Mouse (Mus musculus) kidney, embryonic 14.5 days (tissue): ENCODE measurements around the gene Krba1. TPM values are rescaled to one million over a fixed set of nuclear protein-coding genes. Genes with fewer than 3 reads are reported as not detected.

Source experiments
- ATAC-seq: fragments of 200-750 bp; cut with Nextera tagmentation; 2 replicates; pipeline ENCODE4 v1.8.0; 2017; ENCODE audit warnings: moderate number of reproducible peaks, mild to moderate bottlenecking, moderate TSS enrichment, moderate library complexity; ENCODE audit not compliant: low FRiP score, low TSS enrichment
- H3K27ac ChIP-seq: fragments of 300-500 bp; sonication (generic); 2 replicates; pipeline ENCODE4 v1.5.1; 2014; ENCODE audit warnings: low read depth, mild to moderate bottlenecking, low read length, moderate library complexity, mixed read lengths
- H3K27me3 ChIP-seq: fragments of 300-500 bp; sonication (generic); 2 replicates; pipeline ENCODE4 v1.6.1; 2014; ENCODE audit warnings: mild to moderate bottlenecking, low read length; ENCODE audit not compliant: control insufficient read depth, insufficient read depth
- H3K36me3 ChIP-seq: fragments of 300-500 bp; sonication (generic); 2 replicates; pipeline ENCODE4 v1.6.1; 2014; ENCODE audit warnings: low read length, mixed read lengths; ENCODE audit not compliant: control insufficient read depth, insufficient read depth
- H3K4me1 ChIP-seq: fragments of 300-500 bp; sonication (generic); 2 replicates; pipeline ENCODE4 v1.6.1; 2014; ENCODE audit warnings: low read length, mixed read lengths; ENCODE audit not compliant: control insufficient read depth, insufficient read depth
- H3K4me2 ChIP-seq: fragments of 300-500 bp; sonication (generic); replicated peaks from 2 replicates; pipeline ENCODE4 v1.6.1; 2014; ENCODE audit warnings: low read depth, mild to moderate bottlenecking, low read length
- H3K4me3 ChIP-seq: fragments of 300-500 bp; sonication (generic); 2 replicates; pipeline ENCODE4 v1.5.1; 2014; ENCODE audit warnings: mild to moderate bottlenecking, low read length
- H3K9ac ChIP-seq: fragments of 300-500 bp; sonication (generic); 2 replicates; pipeline ENCODE4 v1.6.1; 2014; ENCODE audit warnings: low read depth, mild to moderate bottlenecking, low read length, moderate library complexity
- H3K9me3 ChIP-seq: fragments of 300-500 bp; sonication (generic); 2 replicates; pipeline ENCODE4 v1.6.1; 2016; ENCODE audit warnings: low read length; ENCODE audit not compliant: control insufficient read depth
- WGBS: fragments of 180-500 bp; shearing (Covaris S2); extraction: QIAGEN DNeasy Blood & Tissue Kit; methylation state at CpG from one replicate; pipeline ENCODE4 v1.1.7; 2014; 5-methylcytosine and 5-hydroxymethylcytosine counted together
- polyA plus RNA-seq: library from polyadenylated mRNA; unstranded; fragments of >200 nt; fragmentation: Nextera tagmentation; extraction: Ambion mirVana; gene quantifications from 2 replicates; pipeline ENCODE4 v1.2.1, GENCODE M21; 2014

Gene Krba1
- polyA plus RNA-seq, 1 experiment from 2014 or later: 23.4 TPM

DNA sequence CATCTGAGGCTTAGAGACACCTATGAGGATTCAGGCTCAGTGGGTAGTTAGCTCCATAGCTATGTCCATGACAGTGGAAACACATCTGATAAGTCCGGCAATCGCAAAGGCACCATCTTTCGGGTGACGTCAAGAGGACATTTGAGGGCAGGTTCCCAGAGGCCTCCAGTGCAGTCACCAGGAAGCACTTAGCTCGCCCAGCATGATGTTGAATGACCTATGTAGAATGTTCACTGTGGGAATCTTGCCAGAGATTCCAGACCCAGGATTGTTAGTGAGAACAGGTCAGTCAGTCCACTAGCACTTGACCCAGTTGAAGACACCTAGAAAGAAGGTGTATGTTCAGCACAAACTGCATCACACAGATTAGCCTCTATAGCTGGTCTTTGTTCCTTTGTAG, 4.5 kb downstream of the Krba1 start:
- no peak overlapping the region for H3K4me3 ChIP-seq
- H3K4me1 ChIP-seq: peaks cover 10% of the 10 kb centered on the region
- H3K27ac ChIP-seq: no peak overlapping the region
- H3K27me3 ChIP-seq: no peaks in the 10 kb centered on the region
- no peak for ATAC-seq
- H3K9me3 ChIP-seq: no peaks in the 10 kb centered on the region
- 92% methylated on average over 5 of the region's 5 CpGs for WGBS
- no peak overlapping the region for H3K9ac ChIP-seq
- peaks cover 13% of the 10 kb centered on the region for H3K36me3 ChIP-seq
- H3K4me2 ChIP-seq: no peak overlapping the region

DNA sequence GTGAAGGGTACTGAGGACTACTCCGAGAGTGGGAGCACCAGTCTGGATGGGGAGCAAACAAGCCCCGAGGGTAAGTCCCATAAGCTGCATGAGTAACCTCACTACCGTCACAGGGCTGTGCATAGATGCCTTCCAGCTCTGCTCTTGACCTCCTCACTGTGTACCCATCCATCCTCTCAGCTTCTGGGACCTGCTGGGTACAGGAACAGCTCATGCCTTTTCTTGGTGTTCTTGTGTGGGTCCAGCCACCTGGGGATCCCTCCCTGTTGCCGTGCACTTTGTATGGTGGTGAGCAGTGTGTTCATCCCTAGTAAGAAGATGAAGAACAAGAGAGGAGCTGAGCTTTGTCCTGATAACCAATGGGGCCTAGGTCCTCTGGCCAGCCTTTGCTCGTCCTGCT, 8.7 kb downstream of the Krba1 start:
- H3K27me3 ChIP-seq: no peaks in the 10 kb centered on the region
- no peaks in the 10 kb centered on the region for H3K4me1 ChIP-seq
- H3K9ac ChIP-seq: no peak overlapping the region
- no peak overlapping the region for H3K4me2 ChIP-seq
- H3K9me3 ChIP-seq: no peaks in the 10 kb centered on the region
- peaks cover 52% of the 10 kb centered on the region for H3K36me3 ChIP-seq
- no peak overlapping the region for H3K4me3 ChIP-seq
- H3K27ac ChIP-seq: no peak overlapping the region
- 91% methylated on average over 5 of the region's 5 CpGs for WGBS
- no peak for ATAC-seq

DNA sequence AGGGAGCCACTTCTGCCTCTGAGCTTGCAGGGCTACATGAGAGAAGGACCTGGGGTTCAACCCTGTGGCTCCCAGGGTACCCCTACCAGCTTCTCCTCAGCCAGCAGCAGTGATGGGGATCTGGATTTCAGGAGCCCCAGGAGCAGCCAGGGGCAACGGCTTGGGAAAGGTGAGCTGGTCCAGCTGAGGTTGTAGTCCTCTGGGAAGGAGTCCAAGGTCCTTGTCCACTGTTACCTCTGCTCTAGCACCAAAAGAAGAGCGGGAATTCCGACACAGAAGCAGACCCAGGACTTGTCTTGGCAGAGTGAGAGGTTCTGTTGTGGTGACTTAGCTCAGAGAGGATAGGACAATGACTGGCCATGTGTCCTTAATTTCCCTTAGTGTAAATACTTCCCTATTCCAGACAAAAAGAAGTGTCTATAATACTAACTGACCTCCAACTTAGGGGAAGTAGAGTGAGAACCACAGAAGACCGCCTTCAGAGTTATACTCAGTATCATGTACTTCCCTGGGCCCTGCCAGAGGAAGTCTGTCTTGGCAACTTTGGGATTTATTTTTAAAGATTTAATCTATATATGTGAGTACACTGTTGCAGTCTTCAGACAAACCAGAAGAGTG, 14.4 kb downstream of the Krba1 start:
- Histone ChIP-seq H3K9ac (no peak overlapping the region), H3K4me1 (no peaks in the 10 kb centered on the region), H3K27me3 (no peaks in the 10 kb centered on the region), H3K9me3 (no peaks in the 10 kb centered on the region), H3K27ac (no peak overlapping the region), H3K4me3 (no peak overlapping the region), H3K36me3 (peaks cover 97% of the 10 kb centered on the region), H3K4me2 (no peak overlapping the region)
- 97% methylated on average over 4 of the region's 4 CpGs for WGBS
- ATAC-seq: no peak

DNA sequence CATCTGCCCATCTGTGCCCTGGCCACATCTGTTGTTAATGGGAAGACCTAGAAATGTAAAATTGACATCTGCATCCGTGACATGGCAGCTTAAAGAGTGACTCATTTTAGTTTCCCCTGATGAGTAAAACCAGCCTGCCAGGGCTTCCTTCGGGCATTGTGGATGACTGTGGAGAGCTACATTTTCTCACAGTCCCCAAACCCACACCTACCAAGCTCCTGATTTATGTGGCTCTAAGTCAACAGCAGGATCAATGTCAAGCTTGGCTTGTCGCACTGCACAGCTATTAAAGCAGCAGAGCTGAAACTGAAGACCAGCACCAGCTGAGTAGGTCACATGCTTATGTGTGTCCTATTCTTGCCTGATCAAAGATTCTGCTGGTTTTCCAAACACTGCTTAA, 15.2 kb downstream of the Krba1 start:
- Histone ChIP-seq H3K4me2 (no peak overlapping the region), H3K4me1 (no peaks in the 10 kb centered on the region), H3K36me3 (peaks cover 97% of the 10 kb centered on the region), H3K9me3 (no peaks in the 10 kb centered on the region), H3K27ac (no peak overlapping the region), H3K9ac (no peak overlapping the region), H3K4me3 (no peak overlapping the region), H3K27me3 (no peaks in the 10 kb centered on the region)
- ATAC-seq: peak; percentile 20; the same call in 1 of the 2 replicates
- 50% methylated on average over 3 of the region's 3 CpGs for WGBS

DNA sequence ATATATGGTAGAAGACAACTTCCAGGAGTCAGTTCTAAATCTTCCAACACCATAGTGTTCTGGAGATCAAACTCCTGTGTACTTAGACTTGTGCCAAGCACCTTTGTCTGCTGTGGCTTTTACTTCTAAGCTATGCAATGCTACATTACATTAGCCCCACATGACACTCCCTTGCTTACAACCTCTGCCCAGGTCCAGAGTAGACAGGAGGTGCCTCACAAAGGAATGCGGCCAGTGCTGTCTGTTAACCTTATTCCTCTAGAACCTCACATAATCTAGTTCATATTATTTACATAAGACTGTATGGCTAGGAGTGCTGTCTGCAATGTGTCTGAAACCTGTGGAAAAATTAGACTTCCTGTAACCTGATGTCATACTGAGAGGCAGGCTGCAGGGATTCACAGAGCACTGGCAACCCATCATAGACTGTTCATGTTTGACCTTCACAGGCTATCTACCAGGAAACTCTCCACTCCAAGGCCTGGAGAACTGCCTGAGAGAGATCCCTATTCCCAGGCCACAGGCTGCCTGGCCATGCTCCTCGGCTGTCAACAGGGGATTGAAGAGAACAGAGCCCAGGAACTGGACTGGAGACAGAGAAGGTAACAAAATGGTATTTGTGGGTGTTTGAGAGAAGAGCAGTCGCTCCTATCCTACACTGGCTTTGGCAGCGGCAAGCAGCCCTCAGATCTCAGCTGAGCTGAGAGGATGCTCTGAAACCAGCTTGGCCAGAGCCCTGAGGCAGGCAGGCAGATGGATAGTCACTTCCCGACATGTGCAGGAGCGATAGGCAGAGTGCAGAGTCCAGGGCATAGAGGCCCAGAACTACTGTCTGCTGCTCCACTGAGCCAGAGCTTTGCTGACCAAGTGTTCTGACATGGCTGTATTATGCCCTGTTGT, 16.1 kb downstream of the Krba1 start:
- peaks cover 98% of the 10 kb centered on the region for H3K36me3 ChIP-seq
- H3K27me3 ChIP-seq: no peaks in the 10 kb centered on the region
- H3K9ac ChIP-seq: no peak overlapping the region
- ATAC-seq: no peak
- WGBS: 95% methylated on average over 6 of the region's 6 CpGs
- H3K27ac ChIP-seq: no peak overlapping the region
- H3K4me1 ChIP-seq: no peaks in the 10 kb centered on the region
- no peak overlapping the region for H3K4me2 ChIP-seq
- no peaks in the 10 kb centered on the region for H3K9me3 ChIP-seq
- H3K4me3 ChIP-seq: no peak overlapping the region

DNA sequence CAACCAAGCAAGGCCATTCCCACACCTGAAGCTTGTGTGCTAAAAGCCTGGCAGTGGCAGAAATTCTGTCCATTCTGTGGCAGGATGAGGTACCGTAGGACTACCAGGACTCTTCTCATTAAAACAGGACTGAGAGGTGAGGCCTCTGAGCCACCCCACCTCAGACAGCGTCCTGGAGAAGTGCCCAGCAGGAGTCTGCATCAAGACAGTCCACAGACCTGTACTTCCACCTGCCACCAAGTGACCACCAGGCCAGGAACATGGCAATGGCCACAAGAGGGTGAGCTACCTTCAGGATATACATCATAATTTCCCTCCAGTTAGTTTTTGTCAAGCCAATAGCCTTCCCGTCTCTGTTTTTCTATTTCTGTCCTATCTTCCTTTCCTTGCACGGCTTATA, 16.8 kb downstream of the Krba1 start:
- Histone ChIP-seq H3K27me3 (no peaks in the 10 kb centered on the region), H3K9me3 (no peaks in the 10 kb centered on the region), H3K36me3 (peaks cover 100% of the 10 kb centered on the region), H3K4me1 (no peaks in the 10 kb centered on the region), H3K4me2 (no peak overlapping the region), H3K4me3 (no peak overlapping the region), H3K9ac (no peak overlapping the region), H3K27ac (no peak overlapping the region)
- no peak for ATAC-seq
- 92% methylated on average over 4 of the region's 4 CpGs for WGBS

DNA sequence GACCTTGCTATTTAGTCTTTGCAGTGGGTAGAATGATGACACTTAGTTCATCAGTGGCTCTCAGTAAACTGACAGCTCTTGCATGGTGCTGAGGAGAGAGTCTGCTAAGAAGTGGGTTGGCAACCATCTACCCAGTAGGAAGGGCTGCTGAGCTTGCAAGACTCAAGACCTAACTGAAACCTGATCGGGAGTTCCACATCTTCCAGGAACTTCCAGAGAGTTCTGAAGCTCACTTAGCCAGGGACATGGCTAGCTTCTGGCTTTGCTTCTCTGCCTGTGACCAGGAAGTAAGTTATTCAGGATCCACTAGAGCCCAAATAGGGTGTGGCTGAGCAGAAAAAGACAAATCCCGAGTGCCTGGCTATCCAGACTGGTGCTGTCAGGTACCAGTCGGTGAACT, 17.3 kb downstream of the Krba1 start:
- H3K4me3 ChIP-seq: no peak overlapping the region
- H3K9ac ChIP-seq: no peak overlapping the region
- no peak overlapping the region for H3K4me2 ChIP-seq
- H3K9me3 ChIP-seq: no peaks in the 10 kb centered on the region
- H3K27me3 ChIP-seq: no peaks in the 10 kb centered on the region
- H3K4me1 ChIP-seq: no peaks in the 10 kb centered on the region
- H3K27ac ChIP-seq: no peak overlapping the region
- peaks cover 99% of the 10 kb centered on the region for H3K36me3 ChIP-seq
- ATAC-seq: no peak
- WGBS: 80% methylated on average over 3 of the region's 3 CpGs

DNA sequence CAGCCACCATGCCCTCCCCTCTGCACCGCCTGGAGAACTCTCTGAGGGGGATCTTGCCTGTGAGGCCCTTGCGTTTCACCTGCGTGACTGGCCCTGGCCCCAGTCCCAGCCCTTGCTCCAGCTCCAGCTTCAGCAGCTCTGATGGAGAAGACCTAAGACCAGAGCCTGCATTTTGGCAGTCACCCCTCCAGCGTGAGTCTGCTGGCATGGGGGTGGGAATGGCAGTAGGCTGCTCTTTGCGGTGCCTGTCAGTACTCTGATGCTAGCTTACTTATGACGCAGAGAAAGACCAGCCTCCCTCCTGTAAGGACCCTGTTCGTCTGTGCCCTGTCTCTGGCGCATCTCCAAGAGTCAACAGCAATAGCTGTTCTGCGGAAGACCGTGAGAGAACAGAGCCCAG, 17.7 kb downstream of the Krba1 start:
- ATAC-seq: no peak
- Histone ChIP-seq H3K27me3 (no peaks in the 10 kb centered on the region), H3K4me1 (no peaks in the 10 kb centered on the region), H3K4me3 (no peak overlapping the region), H3K9me3 (no peaks in the 10 kb centered on the region), H3K4me2 (no peak overlapping the region), H3K27ac (no peak overlapping the region), H3K36me3 (peaks cover 96% of the 10 kb centered on the region), H3K9ac (no peak overlapping the region)
- 92% methylated on average over 10 of the region's 10 CpGs for WGBS

DNA sequence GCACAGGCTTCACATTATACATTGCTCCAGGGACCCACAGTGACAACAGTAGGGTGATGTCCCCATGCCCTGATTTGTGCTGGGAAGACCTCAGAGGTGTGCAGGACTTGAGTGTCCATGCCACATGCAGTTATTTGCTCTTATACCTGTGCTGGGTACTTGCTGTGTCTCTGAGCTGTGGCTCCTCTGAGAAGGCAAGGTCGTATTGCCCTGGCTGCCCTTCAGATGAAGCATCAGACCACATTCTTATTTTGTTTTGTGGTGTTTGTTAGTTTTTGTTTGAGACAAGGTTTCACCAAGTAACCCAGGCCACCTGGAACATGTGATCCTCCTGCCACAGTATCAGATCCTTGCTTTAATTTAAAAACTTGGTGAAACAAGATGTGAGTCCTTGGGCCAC, 19.5 kb downstream of the Krba1 start:
- no peaks in the 10 kb centered on the region for H3K9me3 ChIP-seq
- 90% methylated on average over 1 of the region's 1 CpGs for WGBS
- no peak overlapping the region for H3K4me3 ChIP-seq
- no peak overlapping the region for H3K4me2 ChIP-seq
- peaks cover 78% of the 10 kb centered on the region for H3K36me3 ChIP-seq
- no peak for ATAC-seq
- H3K4me1 ChIP-seq: no peaks in the 10 kb centered on the region
- no peaks in the 10 kb centered on the region for H3K27me3 ChIP-seq
- H3K27ac ChIP-seq: no peak overlapping the region
- no peak overlapping the region for H3K9ac ChIP-seq
